Mouse (Mus musculus): Measurements from ENCODE around the gene Mef2b. TPM values are rescaled to one million over a fixed set of nuclear protein-coding genes. Genes with fewer than 3 reads are reported as not detected.
"Not testable (repeated sequence)": the region's sequence is repeated elsewhere in the genome, so short reads cannot be mapped to it uniquely, and the experiment has no call there.

Mef2b gene
- polyA plus RNA-seq, 1 experiment from 2014 or later, result 0.43 TPM

DNA sequence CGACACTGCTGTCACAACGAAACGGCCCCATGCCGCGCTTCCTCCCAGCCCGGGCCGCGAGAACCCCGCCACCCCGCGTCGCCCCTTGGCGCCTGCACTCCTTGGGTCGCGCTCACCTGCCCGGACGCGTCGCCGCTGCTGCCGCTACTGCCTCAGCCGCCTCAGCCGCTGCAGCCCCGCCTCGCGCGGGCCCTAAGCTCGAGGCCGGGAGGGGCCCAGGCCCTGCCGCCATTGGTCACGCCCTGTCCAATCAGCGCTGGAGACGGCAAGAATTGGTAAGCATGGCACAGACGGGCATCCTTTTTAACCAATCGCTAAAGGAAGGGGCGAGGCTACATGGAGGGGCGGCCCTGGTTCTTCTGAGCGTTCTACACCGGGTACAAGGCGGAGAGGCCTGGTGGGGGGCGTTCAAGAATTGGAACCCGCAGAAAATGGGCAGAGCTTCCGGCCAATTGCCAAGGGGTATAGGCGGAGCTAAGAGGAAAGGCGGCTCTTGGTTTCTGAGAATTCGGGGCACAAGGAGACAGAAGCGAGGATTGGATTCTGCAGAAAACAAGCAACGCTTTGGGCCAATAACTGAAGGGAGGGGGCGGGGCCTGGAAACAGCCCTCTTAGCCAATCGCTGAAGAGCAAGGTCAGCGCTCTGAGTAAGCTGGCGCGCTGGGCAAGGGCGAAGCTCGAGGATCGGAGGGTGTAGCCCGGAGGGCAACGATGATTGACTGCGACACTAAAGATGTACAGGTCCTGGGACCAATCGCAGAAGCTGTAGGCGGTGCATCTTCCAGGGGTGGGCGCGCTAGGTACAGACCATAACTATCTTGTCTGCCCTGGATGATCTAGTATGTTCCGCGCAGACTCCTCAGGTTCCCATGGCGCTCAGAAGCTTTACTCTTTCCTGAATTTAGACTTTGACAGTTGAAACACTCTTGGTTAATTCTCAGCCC, 72.9 kb downstream of the Mef2b start, which contains the start of gene Slc25a42:
Gene Slc25a42 (minus strand): TSS at position 194 of the 944 bp plus-strand sequence.
- Histone ChIP-seq H3K4me3 (ENCODE audit: low read depth, low read length) (peak within 1 kb of the TSS; percentile 59), H3K27ac (ENCODE audit: low read depth) (no peak within 1 kb of the TSS), H3K4me2 (ENCODE audit: low read length) (peak within 1 kb of the TSS; percentile 100), H3K27me3 (replicated peaks; ENCODE audit: control insufficient read depth, insufficient read depth, low read length) (0 out of 2 replicates have a peak, but pooled peaks cover 2% of the 10 kb centered on the region), H3K9ac (ENCODE audit: low read length) (peak within 1 kb of the TSS; percentile 51), H3K9me3 (ENCODE audit: control insufficient read depth, low read length) (no peaks in the 10 kb centered on the region), H3K36me3 (ENCODE audit: control insufficient read depth, insufficient read depth, low read length) (no peaks in the 10 kb centered on the region), H3K4me1 (replicated peaks; ENCODE audit: control insufficient read depth, insufficient read depth, low read length) (peaks cover 10% of the 10 kb centered on the region; the same call in 1 of the 2 replicates)
- peak; percentile 96 for DNase-seq (ENCODE audit: low spot score)
- WGBS, result under 1% methylated on average over 66 of the region's 66 CpGs
- peak; percentile 99 for ATAC-seq (replicated peaks; ENCODE audit: low FRiP score, low TSS enrichment, low read depth)

DNA sequence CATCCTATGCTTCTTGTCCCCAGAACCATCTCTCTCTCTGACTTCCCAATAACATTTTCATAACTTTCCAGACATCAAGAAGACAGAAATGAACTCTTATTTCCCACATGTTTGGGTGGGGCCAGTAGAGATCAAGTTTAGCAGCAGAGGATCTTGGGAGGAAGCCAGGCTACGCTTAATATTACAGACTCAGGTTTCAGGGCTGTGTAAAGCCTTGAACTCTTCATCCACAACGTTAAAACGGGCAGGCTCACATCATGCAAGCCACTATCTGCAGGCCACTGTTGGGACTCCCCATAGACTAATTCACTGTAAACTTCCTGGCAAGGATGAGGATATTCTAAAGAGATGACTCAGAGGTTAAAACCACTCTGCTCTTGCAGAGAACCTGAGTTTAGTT, 74.9 kb downstream of the Mef2b start:
- Histone ChIP-seq H3K4me3 (ENCODE audit: low read depth, low read length) (no peak overlapping the region), H3K36me3 (ENCODE audit: control insufficient read depth, insufficient read depth, low read length) (no peaks in the 10 kb centered on the region), H3K27ac (ENCODE audit: low read depth) (no peak overlapping the region), H3K4me2 (ENCODE audit: low read length) (no peak overlapping the region), H3K9ac (ENCODE audit: low read length) (no peak overlapping the region), H3K4me1 (replicated peaks; ENCODE audit: control insufficient read depth, insufficient read depth, low read length) (peaks cover 14% of the 10 kb centered on the region; the same call in 1 of the 2 replicates), H3K27me3 (replicated peaks; ENCODE audit: control insufficient read depth, insufficient read depth, low read length) (0 out of 2 replicates have a peak, but pooled peaks cover 2% of the 10 kb centered on the region), H3K9me3 (ENCODE audit: control insufficient read depth, low read length) (no peaks in the 10 kb centered on the region)
- 78% methylated on average over 3 of the region's 3 CpGs for WGBS
- no peak for DNase-seq (ENCODE audit: low spot score)
- ATAC-seq (replicated peaks; ENCODE audit: low FRiP score, low TSS enrichment, low read depth), result no peak

DNA sequence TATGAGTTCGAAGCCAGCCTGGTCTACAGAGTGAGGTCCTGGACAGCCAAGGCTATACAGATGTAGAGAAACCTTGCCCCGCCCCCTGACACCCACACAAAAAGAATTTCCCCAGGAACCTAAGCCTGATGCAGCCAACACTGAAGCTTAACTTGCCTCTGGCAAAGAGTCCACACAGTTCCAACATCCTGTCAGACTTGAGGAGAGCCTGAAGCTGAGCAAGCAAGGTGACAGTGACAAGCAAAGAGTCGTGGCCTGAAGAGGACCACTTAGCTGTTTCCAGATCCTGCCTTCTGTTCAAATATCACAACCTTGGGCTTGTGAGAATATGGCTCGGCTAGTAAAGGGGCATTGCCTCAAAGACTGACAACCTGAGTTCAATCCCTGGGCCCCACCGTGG, 75.6 kb downstream of the Mef2b start:
- DNase-seq (ENCODE audit: low spot score), result no peak
- H3K4me1 ChIP-seq (replicated peaks; ENCODE audit: control insufficient read depth, insufficient read depth, low read length), result peaks cover 13% of the 10 kb centered on the region; the same call in 1 of the 2 replicates
- H3K4me2 ChIP-seq (ENCODE audit: low read length), result no peak overlapping the region
- WGBS, result 71% methylated on average over 5 of the region's 5 CpGs
- 0 out of 2 replicates have a peak, but pooled peaks cover 2% of the 10 kb centered on the region for H3K27me3 ChIP-seq (replicated peaks; ENCODE audit: control insufficient read depth, insufficient read depth, low read length)
- no peak overlapping the region for H3K27ac ChIP-seq (ENCODE audit: low read depth)
- H3K9ac ChIP-seq (ENCODE audit: low read length), result no peak overlapping the region
- H3K4me3 ChIP-seq (ENCODE audit: low read depth, low read length), result no peak overlapping the region
- H3K36me3 ChIP-seq (ENCODE audit: control insufficient read depth, insufficient read depth, low read length), result no peaks in the 10 kb centered on the region
- no peaks in the 10 kb centered on the region for H3K9me3 ChIP-seq (ENCODE audit: control insufficient read depth, low read length)
- ATAC-seq (replicated peaks; ENCODE audit: low FRiP score, low TSS enrichment, low read depth), result no peak

DNA sequence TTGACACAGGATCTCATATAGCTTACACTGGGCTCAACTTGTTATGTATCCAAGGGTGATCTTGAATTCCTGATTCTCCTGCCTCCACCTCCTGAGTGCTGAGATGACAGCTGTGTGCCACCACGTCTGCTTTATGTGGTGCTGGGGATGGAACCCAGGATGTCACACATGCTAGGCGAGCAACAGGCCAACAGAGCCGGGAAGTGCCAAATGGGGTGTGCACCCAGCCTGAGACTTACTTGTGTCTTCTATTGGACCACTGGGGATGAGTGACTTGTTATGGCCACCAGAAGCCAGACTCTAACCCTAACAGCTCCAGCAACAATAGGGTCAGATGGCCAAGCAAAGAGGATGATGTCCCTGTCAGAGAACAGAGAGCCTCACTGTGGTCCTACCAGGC, 76.7 kb downstream of the Mef2b start:
- H3K9ac ChIP-seq (ENCODE audit: low read length); DNase-seq (ENCODE audit: low spot score); H3K27ac ChIP-seq (ENCODE audit: low read depth); H3K4me1 ChIP-seq (replicated peaks; ENCODE audit: control insufficient read depth, insufficient read depth, low read length); H3K4me3 ChIP-seq (ENCODE audit: low read depth, low read length); H3K36me3 ChIP-seq (ENCODE audit: control insufficient read depth, insufficient read depth, low read length); H3K9me3 ChIP-seq (ENCODE audit: control insufficient read depth, low read length); H3K27me3 ChIP-seq (replicated peaks; ENCODE audit: control insufficient read depth, insufficient read depth, low read length); H3K4me2 ChIP-seq (ENCODE audit: low read length); ATAC-seq (replicated peaks; ENCODE audit: low FRiP score, low TSS enrichment, low read depth): not testable (repeated sequence)
- WGBS, result 69% methylated on average over 3 of the region's 3 CpGs

DNA sequence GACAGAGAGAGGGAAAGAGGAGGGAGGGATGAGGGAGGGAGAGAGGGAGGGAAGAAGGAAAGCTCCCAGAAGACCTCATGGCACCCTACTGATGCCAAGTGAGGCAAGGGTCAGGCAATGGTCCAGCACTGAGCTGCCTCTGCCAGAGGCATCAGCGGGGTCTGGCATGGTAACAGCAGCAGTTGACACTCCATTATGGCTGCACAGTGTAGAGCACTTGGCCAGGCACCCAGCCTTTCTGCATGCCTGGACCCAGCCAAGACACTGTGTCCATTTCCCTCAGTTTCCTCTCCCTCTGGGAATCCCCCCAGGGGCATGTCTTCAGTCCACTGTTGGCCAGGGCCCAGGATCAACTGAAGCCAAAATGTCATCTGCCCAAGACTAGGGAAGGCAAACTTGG, 77.1 kb downstream of the Mef2b start:
- H3K4me3 ChIP-seq (ENCODE audit: low read depth, low read length), result no peak overlapping the region
- 0 out of 2 replicates have a peak, but pooled peaks cover under 1% of the 10 kb centered on the region for H3K27me3 ChIP-seq (replicated peaks; ENCODE audit: control insufficient read depth, insufficient read depth, low read length)
- ATAC-seq (replicated peaks; ENCODE audit: low FRiP score, low TSS enrichment, low read depth) (no peak), DNase-seq (ENCODE audit: low spot score) (no peak)
- 57% methylated on average over 1 of the region's 1 CpGs for WGBS
- no peaks in the 10 kb centered on the region for H3K36me3 ChIP-seq (ENCODE audit: control insufficient read depth, insufficient read depth, low read length)
- no peak overlapping the region for H3K4me2 ChIP-seq (ENCODE audit: low read length)
- H3K9me3 ChIP-seq (ENCODE audit: control insufficient read depth, low read length), result no peaks in the 10 kb centered on the region
- H3K27ac ChIP-seq (ENCODE audit: low read depth), result no peak overlapping the region
- no peak overlapping the region for H3K9ac ChIP-seq (ENCODE audit: low read length)
- 0 out of 2 replicates have a peak, but pooled peaks cover 6% of the 10 kb centered on the region for H3K4me1 ChIP-seq (replicated peaks; ENCODE audit: control insufficient read depth, insufficient read depth, low read length)

Small RNA genes lying within 50 kb of the gene (microRNA-seq; reads per million reads assigned to microRNA genes)
- not detected for gene Mir7066

Other genes starting within 250 kb of the Mef2b start
- 3.3 and 4.0 TPM in 2 replicates for gene Tssk6, start 237.5 kb upstream of the Mef2b start, polyA plus RNA-seq (2014; fragmentation: Nextera tagmentation; extraction: Ambion mirVana)
- gene Ndufa13, start 237.2 kb upstream of the Mef2b start, polyA plus RNA-seq (2014; fragmentation: Nextera tagmentation; extraction: Ambion mirVana), result 215 and 222 TPM in 2 replicates
- 4.1 and 5.0 TPM in 2 replicates for gene Yjefn3, start 237.0 kb upstream of the Mef2b start, polyA plus RNA-seq (2014; fragmentation: Nextera tagmentation; extraction: Ambion mirVana)
- 51.9 and 57.4 TPM in 2 replicates for gene Gatad2a, start 143.3 kb upstream of the Mef2b start, polyA plus RNA-seq (2014; fragmentation: Nextera tagmentation; extraction: Ambion mirVana)
- 46.9 and 54.5 TPM in 2 replicates for gene Mau2, start 97.0 kb upstream of the Mef2b start, polyA plus RNA-seq (2014; fragmentation: Nextera tagmentation; extraction: Ambion mirVana)
- gene Sugp1, start 96.9 kb upstream of the Mef2b start, polyA plus RNA-seq (2014; fragmentation: Nextera tagmentation; extraction: Ambion mirVana), result 34.2 and 34.4 TPM in 2 replicates
- gene Tm6sf2, start 66.8 kb upstream of the Mef2b start, polyA plus RNA-seq (2014; fragmentation: Nextera tagmentation; extraction: Ambion mirVana), result 1.9 and 3.0 TPM in 2 replicates
- gene Hapln4, start 56.3 kb upstream of the Mef2b start, polyA plus RNA-seq (2014; fragmentation: Nextera tagmentation; extraction: Ambion mirVana), result not detected in 2 replicates
- gene Ncan, start 18.8 kb upstream of the Mef2b start, polyA plus RNA-seq (2014; fragmentation: Nextera tagmentation; extraction: Ambion mirVana), result 1.9 TPM in 2 replicates
- gene Nr2c2ap, start 8.4 kb upstream of the Mef2b start, polyA plus RNA-seq (2014; fragmentation: Nextera tagmentation; extraction: Ambion mirVana), result 29.5 and 29.9 TPM in 2 replicates
- 11.6 and 15.1 TPM in 2 replicates for gene Rfxank, start 557 bp upstream of the Mef2b start, polyA plus RNA-seq (2014; fragmentation: Nextera tagmentation; extraction: Ambion mirVana)
- gene Borcs8, start 212 bp upstream of the Mef2b start, polyA plus RNA-seq (2014; fragmentation: Nextera tagmentation; extraction: Ambion mirVana), result 49.2 and 50.8 TPM in 2 replicates
- 44.1 and 50.8 TPM in 2 replicates for gene Tmem161a, start 32.6 kb downstream of the Mef2b start, polyA plus RNA-seq (2014; fragmentation: Nextera tagmentation; extraction: Ambion mirVana)
- gene Slc25a42, start 72.6 kb downstream of the Mef2b start, polyA plus RNA-seq (2014; fragmentation: Nextera tagmentation; extraction: Ambion mirVana), result 3.9 and 4.0 TPM in 2 replicates
- gene Sugp2, start 94.5 kb downstream of the Mef2b start, polyA plus RNA-seq (2014; fragmentation: Nextera tagmentation; extraction: Ambion mirVana), result 28.1 and 31.7 TPM in 2 replicates
- gene Armc6, start 94.8 kb downstream of the Mef2b start, polyA plus RNA-seq (2014; fragmentation: Nextera tagmentation; extraction: Ambion mirVana), result 24.4 and 25.8 TPM in 2 replicates
- gene Homer3, start 143.1 kb downstream of the Mef2b start, polyA plus RNA-seq (2014; fragmentation: Nextera tagmentation; extraction: Ambion mirVana), result 33.5 and 34.7 TPM in 2 replicates
- gene Ddx49, start 162.8 kb downstream of the Mef2b start, polyA plus RNA-seq (2014; fragmentation: Nextera tagmentation; extraction: Ambion mirVana), result 47.5 and 49.7 TPM in 2 replicates
- gene Cope, start 162.8 kb downstream of the Mef2b start, polyA plus RNA-seq (2014; fragmentation: Nextera tagmentation; extraction: Ambion mirVana), result 331 and 336 TPM in 2 replicates
- gene Cers1, start 176.1 kb downstream of the Mef2b start, polyA plus RNA-seq (2014; fragmentation: Nextera tagmentation; extraction: Ambion mirVana), result 4.3 and 4.6 TPM in 2 replicates
- gene Gdf1, start 190.1 kb downstream of the Mef2b start, polyA plus RNA-seq (2014; fragmentation: Nextera tagmentation; extraction: Ambion mirVana), result 1.8 and 2.1 TPM in 2 replicates
- 16.6 and 19.4 TPM in 2 replicates for gene Upf1, start 213.6 kb downstream of the Mef2b start, polyA plus RNA-seq (2014; fragmentation: Nextera tagmentation; extraction: Ambion mirVana)
- 0.44 and 0.77 TPM in 2 replicates for gene Comp, start 233.8 kb downstream of the Mef2b start, polyA plus RNA-seq (2014; fragmentation: Nextera tagmentation; extraction: Ambion mirVana)

All from intestine, embryonic 14.5 days (tissue).